Mouse (Mus musculus) forebrain, embryonic 12.5 days (tissue): ENCODE measurements around the gene Evc2. TPM values are rescaled to one million over a fixed set of nuclear protein-coding genes. Genes with fewer than 3 reads are reported as not detected.

Experiments used
- ATAC-seq: fragments of 200-750 bp; cut with Nextera tagmentation; 2 replicates; pipeline ENCODE4 v1.8.0; 2017; ENCODE audit warnings: moderate TSS enrichment; ENCODE audit not compliant: low FRiP score
- H3K27ac ChIP-seq: fragments of 300-500 bp; sonication (generic); 2 replicates; pipeline ENCODE4 v1.5.1; 2016; ENCODE audit warnings: mild to moderate bottlenecking
- H3K27me3 ChIP-seq: fragments of 300-500 bp; sonication (generic); 2 replicates; pipeline ENCODE4 v1.6.1; 2016; ENCODE audit warnings: mild to moderate bottlenecking
- H3K36me3 ChIP-seq: fragments of 300-500 bp; sonication (generic); replicated peaks from 2 replicates; pipeline ENCODE4 v1.6.1; 2016; ENCODE audit warnings: mild to moderate bottlenecking
- H3K4me1 ChIP-seq: fragments of 300-500 bp; sonication (generic); 2 replicates; pipeline ENCODE4 v1.6.1; 2016
- H3K4me2 ChIP-seq: fragments of 300-500 bp; sonication (generic); 2 replicates; pipeline ENCODE4 v1.6.1; 2016; ENCODE audit warnings: mild to moderate bottlenecking, moderate library complexity
- H3K4me3 ChIP-seq: fragments of 300-500 bp; sonication (generic); replicated peaks from 2 replicates; pipeline ENCODE4 v1.5.1; 2016; ENCODE audit warnings: mild to moderate bottlenecking
- H3K9ac ChIP-seq: fragments of 300-500 bp; sonication (generic); 2 replicates; pipeline ENCODE4 v1.6.1; 2016; ENCODE audit warnings: mild to moderate bottlenecking
- H3K9me3 ChIP-seq: fragments of 300-500 bp; sonication (generic); 2 replicates; pipeline ENCODE4 v1.6.1; 2016
- WGBS: fragments of 180-500 bp; shearing (Covaris S2); methylation state at CpG from one replicate; pipeline ENCODE4 v1.1.7; 2016; 5-methylcytosine and 5-hydroxymethylcytosine counted together
- polyA plus RNA-seq: library from polyadenylated mRNA; unstranded; fragments of >200 nt; fragmentation: Nextera tagmentation; extraction: Ambion mirVana; gene quantifications from 2 replicates; pipeline ENCODE4 v1.2.1, GENCODE M21; 2016

Gene Evc2
- polyA plus RNA-seq, 1 experiment from 2014 or later: 15.4 TPM

DNA sequence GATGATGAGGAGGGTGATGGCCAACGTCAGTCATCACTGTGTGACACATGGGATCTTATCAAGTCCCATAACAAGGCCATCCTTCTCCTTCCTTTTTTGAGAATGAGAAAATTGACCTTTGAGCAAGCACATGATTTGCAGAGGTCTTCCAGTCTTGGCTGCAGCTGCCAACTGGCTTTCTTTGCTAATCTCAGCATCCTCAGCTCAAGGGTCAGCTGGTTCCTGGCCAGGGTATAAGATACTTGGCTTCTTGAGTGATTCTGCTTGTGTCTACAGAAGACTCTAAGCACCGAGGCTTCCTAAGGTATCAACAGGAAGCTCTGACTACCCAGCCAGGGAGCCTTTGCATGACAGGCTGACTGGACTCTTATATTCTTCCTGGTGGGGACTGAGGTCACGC, 109.2 kb downstream of the Evc2 start:
- H3K4me1 ChIP-seq: no peaks in the 10 kb centered on the region
- H3K4me3 ChIP-seq: no peak overlapping the region
- no peaks in the 10 kb centered on the region for H3K36me3 ChIP-seq
- no peak for ATAC-seq
- no peak overlapping the region for H3K27ac ChIP-seq
- no peaks in the 10 kb centered on the region for H3K9me3 ChIP-seq
- H3K9ac ChIP-seq: no peak overlapping the region
- no peaks in the 10 kb centered on the region for H3K27me3 ChIP-seq
- 90% methylated on average over 3 of the region's 3 CpGs for whole genome bisulfite sequencing
- no peak overlapping the region for H3K4me2 ChIP-seq

DNA sequence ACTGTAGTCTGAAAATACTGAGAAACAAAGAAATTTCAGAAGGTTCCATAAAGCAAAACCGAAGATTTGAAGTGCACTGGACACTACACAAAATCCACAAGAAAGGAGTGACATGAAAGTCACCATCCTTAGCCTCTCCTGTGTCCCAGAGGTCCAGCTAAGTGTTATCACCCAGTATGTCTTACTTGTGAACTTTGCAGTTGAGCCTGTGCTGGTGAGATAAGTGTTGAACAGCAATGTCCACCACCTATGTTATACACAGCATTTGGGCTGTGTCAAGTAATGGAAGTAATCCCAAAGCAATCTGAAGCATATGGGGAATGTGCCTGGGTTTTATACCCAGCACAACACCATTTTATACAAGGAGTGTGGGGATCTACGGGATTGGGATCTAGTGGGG, 118.3 kb downstream of the Evc2 start:
- H3K27ac ChIP-seq: no peak overlapping the region
- no peak overlapping the region for H3K9ac ChIP-seq
- H3K4me1 ChIP-seq: no peaks in the 10 kb centered on the region
- no peak overlapping the region for H3K4me2 ChIP-seq
- H3K9me3 ChIP-seq: no peaks in the 10 kb centered on the region
- no peaks in the 10 kb centered on the region; the same call in 1 of the 2 replicates for H3K36me3 ChIP-seq
- ATAC-seq: no peak
- H3K27me3 ChIP-seq: no peaks in the 10 kb centered on the region
- H3K4me3 ChIP-seq: no peak overlapping the region
- 63% methylated on average over 2 of the region's 2 CpGs for WGBS

DNA sequence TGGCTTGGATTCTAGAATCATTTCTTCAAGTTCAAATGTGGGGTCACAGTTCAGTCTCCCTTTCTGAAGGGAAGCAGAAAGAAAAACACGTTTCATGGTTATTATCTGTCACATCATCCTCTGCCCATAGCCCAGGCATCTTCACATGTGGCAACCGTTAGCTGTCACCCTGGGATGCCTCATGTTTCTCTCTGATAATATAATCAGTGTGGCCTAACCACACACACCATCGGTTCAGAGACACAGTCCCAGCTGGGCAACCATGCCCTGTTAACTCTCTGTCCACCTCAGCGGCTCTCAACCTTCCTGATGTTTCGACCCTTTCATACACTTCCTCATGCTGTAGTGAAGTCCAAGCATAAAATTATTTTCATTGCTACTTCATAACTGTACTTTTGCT, 118.9 kb downstream of the Evc2 start:
- Histone ChIP-seq H3K27me3 (no peaks in the 10 kb centered on the region), H3K4me3 (no peak overlapping the region), H3K4me1 (no peaks in the 10 kb centered on the region), H3K9me3 (no peaks in the 10 kb centered on the region), H3K9ac (no peak overlapping the region), H3K4me2 (no peak overlapping the region), H3K36me3 (no peaks in the 10 kb centered on the region; the same call in 1 of the 2 replicates), H3K27ac (no peak overlapping the region)
- no peak for ATAC-seq
- 88% methylated on average over 5 of the region's 5 CpGs for WGBS

DNA sequence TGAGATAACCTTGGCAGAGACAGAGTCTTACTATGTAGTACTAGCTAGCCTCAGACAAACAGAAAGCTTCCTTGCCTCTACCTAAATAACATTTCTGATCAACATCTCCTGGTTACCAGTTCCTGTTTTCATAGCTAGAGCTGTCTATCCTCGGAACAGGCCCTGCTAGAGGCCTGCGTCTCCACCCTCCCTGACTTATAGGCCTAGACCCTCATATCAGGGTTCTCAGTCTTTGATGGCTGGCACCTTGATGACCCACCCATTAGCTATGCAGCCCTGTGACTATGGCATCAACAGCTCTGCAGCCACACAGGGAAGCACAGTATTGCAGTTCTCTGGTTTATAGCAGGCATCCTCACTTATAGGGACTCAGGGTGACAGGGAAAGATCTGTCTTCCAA, 119.5 kb downstream of the Evc2 start:
- no peaks in the 10 kb centered on the region for H3K4me1 ChIP-seq
- WGBS: 82% methylated on average over 2 of the region's 2 CpGs
- H3K4me2 ChIP-seq: no peak overlapping the region
- no peaks in the 10 kb centered on the region for H3K27me3 ChIP-seq
- H3K4me3 ChIP-seq: no peak overlapping the region
- no peak for ATAC-seq
- H3K27ac ChIP-seq: no peak overlapping the region
- no peaks in the 10 kb centered on the region for H3K9me3 ChIP-seq
- H3K9ac ChIP-seq: no peak overlapping the region
- no peaks in the 10 kb centered on the region; the same call in 1 of the 2 replicates for H3K36me3 ChIP-seq

DNA sequence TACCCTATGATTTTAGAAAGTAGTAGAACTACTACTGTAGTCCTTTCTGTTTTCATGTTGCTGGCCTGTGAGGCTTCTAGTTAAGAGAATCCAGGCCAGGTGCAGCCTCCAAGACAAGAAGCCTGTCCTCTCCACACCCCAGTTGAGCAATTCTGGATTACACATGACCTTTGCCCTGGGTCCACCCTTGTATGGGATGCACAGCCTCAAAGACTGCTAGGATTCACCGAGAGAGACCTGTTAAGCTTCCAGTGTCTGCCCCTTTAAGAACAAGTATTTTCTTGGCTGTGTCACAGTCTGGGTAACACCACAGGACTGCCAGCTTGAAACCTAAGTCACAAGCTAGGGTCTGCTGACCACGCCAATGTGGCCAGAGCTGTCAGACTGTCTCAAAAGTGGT, 119.9 kb downstream of the Evc2 start:
- WGBS: 91% methylated on average over 2 of the region's 2 CpGs
- no peaks in the 10 kb centered on the region for H3K4me1 ChIP-seq
- no peaks in the 10 kb centered on the region for H3K9me3 ChIP-seq
- ATAC-seq: no peak
- no peak overlapping the region for H3K27ac ChIP-seq
- no peaks in the 10 kb centered on the region; the same call in 1 of the 2 replicates for H3K36me3 ChIP-seq
- no peak overlapping the region for H3K4me3 ChIP-seq
- H3K9ac ChIP-seq: no peak overlapping the region
- H3K4me2 ChIP-seq: no peak overlapping the region
- no peaks in the 10 kb centered on the region for H3K27me3 ChIP-seq

DNA sequence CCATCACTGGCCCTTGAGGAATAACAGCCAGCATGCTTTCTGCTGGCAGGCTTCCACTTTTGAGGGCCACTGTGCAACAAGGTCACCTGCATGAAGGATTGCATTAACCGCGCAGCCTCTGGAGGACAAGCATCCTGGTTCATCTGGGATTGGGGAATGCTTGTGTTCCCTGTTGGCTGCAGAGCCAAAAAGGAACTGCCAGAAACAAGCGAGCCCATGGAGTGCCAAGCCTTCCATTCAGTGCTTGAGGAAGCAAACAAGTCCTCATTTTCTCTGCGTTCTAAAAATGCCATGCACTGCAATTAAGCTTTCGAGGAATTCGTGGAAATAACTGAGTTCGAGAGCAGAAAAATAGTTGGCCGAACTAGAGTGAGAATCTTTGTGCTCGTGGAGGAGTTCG, 127.2 kb downstream of the Evc2 start:
- H3K4me3 ChIP-seq: no peak overlapping the region
- H3K9ac ChIP-seq: no peak overlapping the region
- no peaks in the 10 kb centered on the region for H3K27me3 ChIP-seq
- H3K27ac ChIP-seq: no peak overlapping the region
- no peaks in the 10 kb centered on the region for H3K36me3 ChIP-seq
- no peaks in the 10 kb centered on the region for H3K9me3 ChIP-seq
- no peak for ATAC-seq
- H3K4me1 ChIP-seq: no peaks in the 10 kb centered on the region
- no peak overlapping the region for H3K4me2 ChIP-seq
- WGBS: 93% methylated on average over 10 of the region's 10 CpGs

DNA sequence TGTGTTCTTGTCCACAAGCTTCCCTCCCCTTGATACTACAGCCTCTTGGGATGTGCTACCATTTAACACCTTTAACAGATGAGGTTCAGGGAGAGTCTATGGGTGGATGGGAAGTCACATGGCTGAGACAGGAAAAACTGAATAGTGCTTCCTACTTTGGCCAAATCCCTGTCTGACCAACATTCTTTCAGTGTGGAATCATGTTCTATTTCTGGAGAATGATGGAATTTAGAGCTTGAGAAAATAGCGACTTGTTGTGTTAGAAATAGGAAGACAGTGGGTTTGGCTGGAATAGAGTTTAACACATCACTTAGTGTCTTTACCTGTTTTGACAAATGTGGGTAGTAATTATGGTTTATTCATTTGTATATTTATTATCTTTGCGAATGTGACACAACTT, 129.3 kb downstream of the Evc2 start:
- no peaks in the 10 kb centered on the region for H3K27me3 ChIP-seq
- H3K4me2 ChIP-seq: no peak overlapping the region
- H3K9me3 ChIP-seq: no peaks in the 10 kb centered on the region
- 88% methylated on average over 2 of the region's 2 CpGs for WGBS
- H3K9ac ChIP-seq: no peak overlapping the region
- no peak overlapping the region for H3K27ac ChIP-seq
- no peak overlapping the region for H3K4me3 ChIP-seq
- H3K4me1 ChIP-seq: no peaks in the 10 kb centered on the region
- ATAC-seq: no peak
- H3K36me3 ChIP-seq: no peaks in the 10 kb centered on the region

DNA sequence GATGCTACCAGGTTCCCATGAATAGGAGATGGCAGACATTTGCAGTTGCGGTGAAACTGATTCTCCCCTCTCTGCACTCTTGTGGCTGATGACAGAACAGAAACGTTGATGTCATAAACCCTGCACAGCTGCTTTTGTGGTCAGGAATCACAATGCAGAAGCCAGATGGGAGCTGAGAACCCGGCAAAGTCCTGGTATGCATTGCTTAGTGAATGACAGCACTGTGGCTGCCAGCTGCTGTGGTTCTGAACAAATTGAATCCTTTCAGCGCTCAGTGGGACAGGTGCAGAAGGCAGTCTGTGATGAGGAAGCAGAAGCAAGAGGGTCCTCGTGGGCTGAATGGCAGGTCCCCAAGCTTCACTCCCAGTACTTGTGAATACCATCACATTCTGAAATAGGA, 130.7 kb downstream of the Evc2 start:
- WGBS: 77% methylated on average over 5 of the region's 5 CpGs
- no peak overlapping the region for H3K27ac ChIP-seq
- H3K4me3 ChIP-seq: no peak overlapping the region
- no peak overlapping the region for H3K4me2 ChIP-seq
- H3K9me3 ChIP-seq: no peaks in the 10 kb centered on the region
- H3K27me3 ChIP-seq: no peaks in the 10 kb centered on the region
- no peak overlapping the region for H3K9ac ChIP-seq
- no peaks in the 10 kb centered on the region for H3K36me3 ChIP-seq
- ATAC-seq: no peak
- H3K4me1 ChIP-seq: no peaks in the 10 kb centered on the region

DNA sequence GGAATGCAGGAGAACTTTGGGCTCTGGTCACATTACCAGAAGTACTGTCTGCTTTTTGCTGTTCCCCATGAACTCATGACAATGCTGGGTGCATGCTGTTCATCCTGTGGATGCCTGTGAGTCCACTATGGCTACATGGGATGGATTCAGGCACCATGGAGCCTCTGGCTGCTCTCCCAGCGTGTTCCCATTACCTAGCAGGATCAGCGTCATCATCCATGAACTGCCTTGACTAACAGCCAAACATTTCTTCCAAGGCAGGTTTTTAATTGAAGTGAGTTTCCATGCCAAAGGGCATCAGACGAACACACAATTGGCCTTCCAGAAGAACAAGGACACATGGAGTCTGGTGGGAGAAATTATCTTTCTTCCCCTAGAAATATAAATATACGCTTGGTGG, 133.3 kb downstream of the Evc2 start:
- Histone ChIP-seq H3K4me1 (no peaks in the 10 kb centered on the region), H3K4me3 (no peak overlapping the region), H3K9me3 (no peaks in the 10 kb centered on the region), H3K27me3 (no peaks in the 10 kb centered on the region), H3K4me2 (no peak overlapping the region), H3K9ac (no peak overlapping the region), H3K27ac (no peak overlapping the region), H3K36me3 (no peaks in the 10 kb centered on the region)
- 77% methylated on average over 4 of the region's 4 CpGs for WGBS
- ATAC-seq: no peak

DNA sequence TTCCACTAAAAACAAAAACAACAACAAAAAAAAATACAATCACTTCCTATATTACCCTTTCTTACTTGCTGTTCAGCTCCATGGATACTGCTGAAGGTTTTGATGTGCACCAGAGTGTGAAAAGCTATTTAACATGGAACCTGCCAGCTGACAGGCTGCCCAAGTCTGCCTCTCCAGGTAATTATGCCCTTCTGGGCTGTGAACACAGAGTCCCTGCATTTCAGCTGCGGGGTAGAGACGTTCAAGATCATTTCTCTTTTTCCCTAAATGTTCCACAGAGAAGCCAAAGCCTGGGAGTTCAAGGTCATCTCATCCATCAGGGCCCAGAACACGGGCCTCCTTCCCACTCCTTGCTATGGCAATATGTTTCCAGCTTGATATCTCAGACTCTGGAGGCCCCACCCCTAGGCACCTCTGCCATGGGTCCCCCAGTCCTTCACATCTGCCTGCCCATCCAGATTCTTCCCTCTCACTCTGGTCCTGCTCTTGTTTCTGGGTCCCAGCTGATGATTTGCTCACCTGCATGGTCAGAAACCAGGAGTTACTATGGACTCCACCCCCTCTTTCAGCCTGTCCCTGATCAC, 133.8 kb downstream of the Evc2 start:
- WGBS: 76% methylated on average over 3 of the region's 3 CpGs
- Histone ChIP-seq H3K27ac (no peak overlapping the region), H3K4me3 (no peak overlapping the region), H3K27me3 (no peaks in the 10 kb centered on the region), H3K9me3 (no peaks in the 10 kb centered on the region), H3K36me3 (no peaks in the 10 kb centered on the region), H3K4me1 (no peaks in the 10 kb centered on the region), H3K9ac (no peak overlapping the region), H3K4me2 (no peak overlapping the region)
- no peak for ATAC-seq

Other genes starting within 250 kb of the Evc2 start
- 352 and 405 TPM in 2 replicates for gene Crmp1, start 96.6 kb upstream of the Evc2 start, polyA plus RNA-seq
- gene Evc, start 1.6 kb upstream of the Evc2 start, polyA plus RNA-seq: 23.4 and 24.2 TPM in 2 replicates